Mouse (Mus musculus): ENCODE data around the gene Sez6. TPM values are rescaled to one million over a fixed set of nuclear protein-coding genes. Genes with fewer than 3 reads are reported as not detected.

Gene Sez6
- polyA plus RNA-seq, 1 experiment from 2014 or later = 1.8 TPM

- no peak overlapping the region for H3K4me3 ChIP-seq (replicated peaks)
- no peaks in the 10 kb centered on the region for H3K4me1 ChIP-seq
- no peak overlapping the region for H3K4me2 ChIP-seq
- peaks cover 4% of the 10 kb centered on the region; the same call in 1 of the 2 replicates for H3K27me3 ChIP-seq (replicated peaks)
- WGBS = 51% methylated on average over 3 of the region's 3 CpGs
- H3K9ac ChIP-seq = no peak overlapping the region
- H3K36me3 ChIP-seq = no peaks in the 10 kb centered on the region
- ATAC-seq (ENCODE audit: insufficient read depth, low FRiP score, low read depth) = no peak
- no peak overlapping the region for H3K27ac ChIP-seq
- H3K9me3 ChIP-seq = no peaks in the 10 kb centered on the region
Observed at GRCm38 (mm10) chr11:77956428-77956827, 25.8 kb downstream of the Sez6 start.

- H3K9me3 ChIP-seq = no peaks in the 10 kb centered on the region
- no peak overlapping the region for H3K9ac ChIP-seq
- no peak overlapping the region for H3K27ac ChIP-seq
- no peak overlapping the region for H3K4me2 ChIP-seq
- no peaks in the 10 kb centered on the region for H3K36me3 ChIP-seq
- WGBS = 77% methylated on average over 2 of the region's 2 CpGs
- no peak for ATAC-seq (ENCODE audit: insufficient read depth, low FRiP score, low read depth)
- H3K27me3 ChIP-seq (replicated peaks) = peaks cover 4% of the 10 kb centered on the region; the same call in 1 of the 2 replicates
- H3K4me3 ChIP-seq (replicated peaks) = no peak overlapping the region
- H3K4me1 ChIP-seq = no peaks in the 10 kb centered on the region
Observed at GRCm38 (mm10) chr11:77958268-77958667, 27.7 kb downstream of the Sez6 start.

GRCm38 (mm10) chr11:77958932-77959331 lies 28.3 kb downstream of the Sez6 start:
- Histone ChIP-seq H3K27me3 (replicated peaks) (no peaks in the 10 kb centered on the region), H3K4me1 (no peaks in the 10 kb centered on the region), H3K27ac (no peak overlapping the region), H3K4me3 (replicated peaks) (no peak overlapping the region), H3K4me2 (no peak overlapping the region), H3K9me3 (no peaks in the 10 kb centered on the region), H3K36me3 (no peaks in the 10 kb centered on the region), H3K9ac (no peak overlapping the region)
- WGBS = 52% methylated on average over 9 of the region's 9 CpGs
- ATAC-seq (ENCODE audit: insufficient read depth, low FRiP score, low read depth) = no peak

GRCm38 (mm10) chr11:77960199-77960598 lies 29.6 kb downstream of the Sez6 start:
- H3K4me1 ChIP-seq = 0 out of 2 replicates have a peak, but pooled peaks cover 4% of the 10 kb centered on the region
- H3K27me3 ChIP-seq (replicated peaks) = no peaks in the 10 kb centered on the region
- H3K9me3 ChIP-seq = no peaks in the 10 kb centered on the region
- ATAC-seq (ENCODE audit: insufficient read depth, low FRiP score, low read depth) = no peak
- no peak overlapping the region for H3K4me2 ChIP-seq
- H3K27ac ChIP-seq = no peak overlapping the region
- H3K36me3 ChIP-seq = no peaks in the 10 kb centered on the region
- H3K4me3 ChIP-seq (replicated peaks) = no peak overlapping the region
- H3K9ac ChIP-seq = no peak overlapping the region
- WGBS = 55% methylated on average over 9 of the region's 9 CpGs

GRCm38 (mm10) chr11:77960898-77961297 lies 30.3 kb downstream of the Sez6 start:
- H3K9ac ChIP-seq = no peak overlapping the region
- no peaks in the 10 kb centered on the region for H3K9me3 ChIP-seq
- H3K27me3 ChIP-seq (replicated peaks) = no peaks in the 10 kb centered on the region
- H3K4me1 ChIP-seq = 0 out of 2 replicates have a peak, but pooled peaks cover 9% of the 10 kb centered on the region
- ATAC-seq (ENCODE audit: insufficient read depth, low FRiP score, low read depth) = peak; percentile 38; the same call in 1 of the 2 replicates
- no peak overlapping the region for H3K4me2 ChIP-seq
- H3K27ac ChIP-seq = no peak overlapping the region
- H3K36me3 ChIP-seq = no peaks in the 10 kb centered on the region
- H3K4me3 ChIP-seq (replicated peaks) = no peak overlapping the region
- WGBS = 33% methylated on average over 5 of the region's 5 CpGs

GRCm38 (mm10) chr11:77962946-77963345 lies 32.3 kb downstream of the Sez6 start:
- Histone ChIP-seq H3K27ac (no peak overlapping the region), H3K4me2 (no peak overlapping the region), H3K4me3 (replicated peaks) (no peak overlapping the region), H3K27me3 (replicated peaks) (no peaks in the 10 kb centered on the region), H3K36me3 (no peaks in the 10 kb centered on the region), H3K9me3 (no peaks in the 10 kb centered on the region), H3K9ac (no peak overlapping the region), H3K4me1 (0 out of 2 replicates have a peak, but pooled peaks cover 10% of the 10 kb centered on the region)
- WGBS = 88% methylated on average over 10 of the region's 10 CpGs
- no peak for ATAC-seq (ENCODE audit: insufficient read depth, low FRiP score, low read depth)

- no peaks in the 10 kb centered on the region for H3K36me3 ChIP-seq
- H3K4me2 ChIP-seq = no peak overlapping the region
- 26% methylated on average over 19 of the region's 19 CpGs for WGBS
- H3K4me1 ChIP-seq = 0 out of 2 replicates have a peak, but pooled peaks cover 10% of the 10 kb centered on the region
- H3K9ac ChIP-seq = no peak overlapping the region
- no peak overlapping the region for H3K4me3 ChIP-seq (replicated peaks)
- H3K27ac ChIP-seq = no peak overlapping the region
- H3K27me3 ChIP-seq (replicated peaks) = no peaks in the 10 kb centered on the region
- ATAC-seq (ENCODE audit: insufficient read depth, low FRiP score, low read depth) = no peak
- H3K9me3 ChIP-seq = no peaks in the 10 kb centered on the region
Observed at GRCm38 (mm10) chr11:77964415-77965095, 34.0 kb downstream of the Sez6 start.

GRCm38 (mm10) chr11:77965101-77966036 lies 34.8 kb downstream of the Sez6 start:
- H3K27ac ChIP-seq = no peak overlapping the region
- no peaks in the 10 kb centered on the region for H3K36me3 ChIP-seq
- 33% methylated on average over 17 of the region's 17 CpGs for WGBS
- 0 out of 2 replicates have a peak, but pooled peaks cover 10% of the 10 kb centered on the region for H3K4me1 ChIP-seq
- H3K9me3 ChIP-seq = no peaks in the 10 kb centered on the region
- H3K9ac ChIP-seq = no peak overlapping the region
- H3K4me3 ChIP-seq (replicated peaks) = no peak overlapping the region
- H3K27me3 ChIP-seq (replicated peaks) = no peaks in the 10 kb centered on the region
- H3K4me2 ChIP-seq = no peak overlapping the region
- ATAC-seq (ENCODE audit: insufficient read depth, low FRiP score, low read depth) = no peak

- H3K9ac ChIP-seq = no peak overlapping the region
- 55% methylated on average over 5 of the region's 5 CpGs for WGBS
- ATAC-seq (ENCODE audit: insufficient read depth, low FRiP score, low read depth) = no peak
- no peaks in the 10 kb centered on the region for H3K36me3 ChIP-seq
- no peaks in the 10 kb centered on the region for H3K27me3 ChIP-seq (replicated peaks)
- no peaks in the 10 kb centered on the region for H3K9me3 ChIP-seq
- no peak overlapping the region for H3K4me2 ChIP-seq
- no peak overlapping the region for H3K4me3 ChIP-seq (replicated peaks)
- no peak overlapping the region for H3K27ac ChIP-seq
- 0 out of 2 replicates have a peak, but pooled peaks cover 10% of the 10 kb centered on the region for H3K4me1 ChIP-seq
Observed at GRCm38 (mm10) chr11:77966037-77966391, 35.4 kb downstream of the Sez6 start.

- no peak overlapping the region for H3K4me3 ChIP-seq (replicated peaks)
- H3K4me1 ChIP-seq = 0 out of 2 replicates have a peak, but pooled peaks cover 10% of the 10 kb centered on the region
- H3K36me3 ChIP-seq = no peaks in the 10 kb centered on the region
- H3K9me3 ChIP-seq = no peaks in the 10 kb centered on the region
- H3K27ac ChIP-seq = no peak overlapping the region
- no peak overlapping the region for H3K9ac ChIP-seq
- no peak overlapping the region for H3K4me2 ChIP-seq
- no peaks in the 10 kb centered on the region for H3K27me3 ChIP-seq (replicated peaks)
- under 1% methylated on average over 4 of the region's 4 CpGs for WGBS
- no peak for ATAC-seq (ENCODE audit: insufficient read depth, low FRiP score, low read depth)
Observed at GRCm38 (mm10) chr11:77967114-77967513, 36.5 kb downstream of the Sez6 start.

GRCm38 (mm10) chr11:77968786-77969185 lies 38.2 kb downstream of the Sez6 start:
- H3K9ac ChIP-seq = no peak overlapping the region
- H3K4me1 ChIP-seq = 0 out of 2 replicates have a peak, but pooled peaks cover 10% of the 10 kb centered on the region
- no peak overlapping the region for H3K4me2 ChIP-seq
- 0 out of 2 replicates have a peak, but pooled peaks cover 3% of the 10 kb centered on the region for H3K27me3 ChIP-seq (replicated peaks)
- H3K27ac ChIP-seq = no peak overlapping the region
- no peak for ATAC-seq (ENCODE audit: insufficient read depth, low FRiP score, low read depth)
- H3K36me3 ChIP-seq = no peaks in the 10 kb centered on the region
- no peak overlapping the region for H3K4me3 ChIP-seq (replicated peaks)
- H3K9me3 ChIP-seq = no peaks in the 10 kb centered on the region
- WGBS = 68% methylated on average over 4 of the region's 4 CpGs

- ATAC-seq (ENCODE audit: insufficient read depth, low FRiP score, low read depth) = no peak
- Histone ChIP-seq H3K27me3 (replicated peaks) (peaks cover 20% of the 10 kb centered on the region), H3K4me3 (replicated peaks) (no peak overlapping the region), H3K9me3 (no peaks in the 10 kb centered on the region), H3K4me1 (0 out of 2 replicates have a peak, but pooled peaks cover 3% of the 10 kb centered on the region), H3K9ac (no peak overlapping the region), H3K36me3 (no peaks in the 10 kb centered on the region), H3K27ac (no peak overlapping the region), H3K4me2 (no peak overlapping the region)
- WGBS = 88% methylated on average over 6 of the region's 6 CpGs
Observed at GRCm38 (mm10) chr11:77970718-77971117, 40.1 kb downstream of the Sez6 start.
